Mouse (Mus musculus): ENCODE results near the gene 1700015G11Rik. TPM values are rescaled to one million over a fixed set of nuclear protein-coding genes. Genes with fewer than 3 reads are reported as not detected.

The 1700015G11Rik gene
- polyA plus RNA-seq, 1 experiment from 2014 or later, result not detected

GRCm38 (mm10) chr7:51985763-51986162, 29.8 kb downstream of the 1700015G11Rik start:
- Histone ChIP-seq H3K4me3 (ENCODE audit: inconsistent target) (no peak overlapping the region), H3K27ac (no peak overlapping the region), H3K36me3 (ENCODE audit: inconsistent target) (no peaks in the 10 kb centered on the region), H3K79me2 (ENCODE audit: inconsistent target) (no peaks in the 10 kb centered on the region)
- WGBS (ENCODE audit: missing documents), result 86% methylated on average over 6 of the region's 6 CpGs

- Histone ChIP-seq H3K27ac (no peak overlapping the region), H3K36me3 (ENCODE audit: inconsistent target) (no peaks in the 10 kb centered on the region), H3K79me2 (ENCODE audit: inconsistent target) (no peaks in the 10 kb centered on the region), H3K4me3 (ENCODE audit: inconsistent target) (no peak overlapping the region)
- WGBS (ENCODE audit: missing documents), result 13% methylated on average over 1 of the region's 1 CpGs
These were observed 33.2 kb downstream of the 1700015G11Rik start for GRCm38 (mm10) chr7:51982303-51982702.

DNA sequence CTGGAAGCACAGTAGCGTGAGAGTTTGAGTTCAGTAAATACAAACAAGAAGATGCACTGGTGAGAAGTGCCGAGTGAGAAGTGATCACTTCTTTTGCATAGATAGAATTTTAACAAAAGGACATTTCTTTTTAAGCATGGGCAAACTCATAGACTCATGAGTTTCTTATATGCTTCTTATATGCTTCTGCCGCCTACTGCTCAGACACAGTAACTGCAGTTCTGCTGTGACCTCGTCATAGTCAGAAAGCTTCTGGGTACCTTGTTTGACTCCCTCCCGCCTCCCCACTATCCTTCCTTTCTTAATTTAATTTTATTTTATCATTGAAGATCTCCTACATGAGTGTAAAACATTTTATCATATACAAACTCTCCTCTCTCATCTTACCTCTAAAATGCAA, 36.3 kb downstream of the 1700015G11Rik start:
- H3K4me3 ChIP-seq (ENCODE audit: inconsistent target), result no peak overlapping the region
- no peaks in the 10 kb centered on the region for H3K36me3 ChIP-seq (ENCODE audit: inconsistent target)
- H3K79me2 ChIP-seq (ENCODE audit: inconsistent target), result no peaks in the 10 kb centered on the region
- 49% methylated on average over 5 of the region's 5 CpGs for WGBS (ENCODE audit: missing documents)
- no peak overlapping the region for H3K27ac ChIP-seq

DNA sequence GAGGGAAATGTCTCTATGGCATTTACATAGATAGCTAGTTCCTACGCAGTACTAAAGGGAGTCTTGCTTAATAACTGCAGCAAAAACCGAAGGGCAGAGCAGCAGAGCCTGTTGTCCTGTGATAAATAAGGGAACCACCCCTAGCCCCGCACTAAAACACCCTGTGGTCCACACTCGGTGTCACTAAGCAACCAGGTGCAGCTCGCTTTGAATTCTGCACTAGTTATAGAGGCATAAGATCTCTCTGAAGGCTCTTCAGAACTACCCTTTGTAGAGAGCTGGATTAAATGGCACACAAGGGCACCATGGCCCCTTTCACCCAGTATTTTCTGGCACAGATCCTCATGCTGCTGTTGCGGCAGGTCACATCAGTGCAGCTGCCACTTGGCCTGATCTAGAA, 40.3 kb downstream of the 1700015G11Rik start:
- Histone ChIP-seq H3K79me2 (ENCODE audit: inconsistent target) (no peaks in the 10 kb centered on the region), H3K4me3 (ENCODE audit: inconsistent target) (no peak overlapping the region), H3K27ac (no peak overlapping the region), H3K36me3 (ENCODE audit: inconsistent target) (no peaks in the 10 kb centered on the region)
- WGBS (ENCODE audit: missing documents), result 55% methylated on average over 6 of the region's 6 CpGs

DNA sequence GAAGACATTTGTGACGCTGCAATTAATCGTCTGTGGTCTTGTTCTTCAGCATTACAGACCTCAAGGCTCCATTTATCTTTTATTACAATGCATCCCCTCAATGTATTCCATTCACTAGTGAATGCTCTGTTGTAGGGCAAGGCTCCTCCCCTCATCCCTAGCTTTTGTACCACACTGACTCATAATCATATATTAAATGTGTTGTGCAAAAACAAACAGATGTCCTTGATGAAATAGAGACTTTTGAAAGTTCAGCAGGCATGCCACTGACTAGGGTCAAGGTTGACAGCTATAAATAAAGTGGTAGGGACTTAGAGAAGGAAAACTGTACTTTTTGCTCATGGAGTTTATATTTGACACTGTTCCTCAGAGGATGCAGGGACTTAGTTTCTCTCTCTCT, 42.0 kb downstream of the 1700015G11Rik start:
- no peaks in the 10 kb centered on the region for H3K79me2 ChIP-seq (ENCODE audit: inconsistent target)
- 89% methylated on average over 2 of the region's 2 CpGs for WGBS (ENCODE audit: missing documents)
- H3K4me3 ChIP-seq (ENCODE audit: inconsistent target), result no peak overlapping the region
- H3K36me3 ChIP-seq (ENCODE audit: inconsistent target), result no peaks in the 10 kb centered on the region
- no peak overlapping the region for H3K27ac ChIP-seq

DNA sequence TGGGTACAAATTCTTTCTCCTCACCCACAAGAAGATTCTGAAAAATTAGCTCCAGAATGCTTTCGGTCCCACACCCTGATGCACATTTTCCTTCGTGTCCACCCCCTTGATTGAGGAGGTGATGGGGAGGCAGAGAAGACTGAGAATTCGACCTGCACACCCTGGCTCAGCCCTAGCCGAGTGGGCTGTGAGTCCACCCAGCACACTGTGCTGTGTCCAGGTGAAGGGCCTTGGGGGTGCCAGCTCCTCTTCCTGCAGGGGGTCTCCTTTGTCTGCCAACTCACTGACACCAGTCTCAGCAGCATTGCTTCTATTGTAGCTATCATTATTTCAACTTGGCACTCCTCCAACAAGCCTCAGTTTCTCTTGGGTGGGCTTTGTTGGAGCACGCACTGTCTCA, 42.4 kb downstream of the 1700015G11Rik start:
- WGBS (ENCODE audit: missing documents), result 83% methylated on average over 5 of the region's 5 CpGs
- Histone ChIP-seq H3K27ac (no peak overlapping the region), H3K36me3 (ENCODE audit: inconsistent target) (no peaks in the 10 kb centered on the region), H3K79me2 (ENCODE audit: inconsistent target) (no peaks in the 10 kb centered on the region), H3K4me3 (ENCODE audit: inconsistent target) (no peak overlapping the region)

GRCm38 (mm10) chr7:51972252-51972855, 43.2 kb downstream of the 1700015G11Rik start:
- Histone ChIP-seq H3K4me3 (ENCODE audit: inconsistent target) (no peak overlapping the region), H3K79me2 (ENCODE audit: inconsistent target) (no peaks in the 10 kb centered on the region), H3K36me3 (ENCODE audit: inconsistent target) (no peaks in the 10 kb centered on the region), H3K27ac (no peak overlapping the region)
- 43% methylated on average over 6 of the region's 6 CpGs for WGBS (ENCODE audit: missing documents)

DNA sequence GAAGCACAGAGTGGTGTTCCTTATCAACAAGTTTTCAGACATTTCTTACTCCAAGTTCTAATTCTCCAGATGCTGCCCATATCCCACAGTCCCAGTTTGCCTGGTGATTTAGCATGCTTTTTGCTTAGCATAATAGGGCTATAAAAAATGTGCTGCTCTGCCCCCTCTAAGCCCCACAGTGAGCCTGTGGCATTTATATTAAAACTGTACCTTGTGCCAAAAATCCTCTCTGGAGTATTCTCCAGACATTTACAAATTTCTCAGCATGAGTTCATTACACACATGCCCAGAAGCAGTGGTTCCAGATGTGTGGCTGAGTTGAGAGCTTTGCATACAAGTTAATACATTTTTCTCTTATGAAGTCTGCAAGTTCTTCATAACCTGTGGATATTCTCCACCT, 46.1 kb downstream of the 1700015G11Rik start:
- H3K27ac ChIP-seq, result no peak overlapping the region
- H3K79me2 ChIP-seq (ENCODE audit: inconsistent target), result no peaks in the 10 kb centered on the region
- no peaks in the 10 kb centered on the region for H3K36me3 ChIP-seq (ENCODE audit: inconsistent target)
- H3K4me3 ChIP-seq (ENCODE audit: inconsistent target), result no peak overlapping the region

DNA sequence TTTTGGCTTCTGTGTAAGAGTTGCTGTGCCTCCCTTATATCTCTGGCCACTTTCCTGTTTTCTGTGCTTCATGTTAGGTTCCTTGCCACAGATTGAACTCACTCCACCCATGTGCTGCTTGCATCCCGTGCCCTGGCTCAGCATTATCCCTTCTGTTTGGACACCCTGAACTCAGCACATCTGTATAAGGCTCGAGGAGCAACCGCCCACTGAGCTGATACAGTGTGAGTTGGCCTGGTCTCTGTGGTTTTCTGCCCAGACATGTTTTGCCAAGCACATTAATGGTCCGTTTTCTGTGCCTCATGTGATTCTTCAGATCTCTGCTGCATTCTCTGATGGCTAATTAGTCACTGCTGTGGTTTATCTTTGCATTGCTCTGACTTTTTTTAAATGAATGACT, 47.9 kb downstream of the 1700015G11Rik start:
- WGBS (ENCODE audit: missing documents), result 78% methylated on average over 4 of the region's 4 CpGs
- H3K27ac ChIP-seq, result no peak overlapping the region
- no peak overlapping the region for H3K4me3 ChIP-seq (ENCODE audit: inconsistent target)
- H3K36me3 ChIP-seq (ENCODE audit: inconsistent target), result no peaks in the 10 kb centered on the region
- H3K79me2 ChIP-seq (ENCODE audit: inconsistent target), result no peaks in the 10 kb centered on the region

DNA sequence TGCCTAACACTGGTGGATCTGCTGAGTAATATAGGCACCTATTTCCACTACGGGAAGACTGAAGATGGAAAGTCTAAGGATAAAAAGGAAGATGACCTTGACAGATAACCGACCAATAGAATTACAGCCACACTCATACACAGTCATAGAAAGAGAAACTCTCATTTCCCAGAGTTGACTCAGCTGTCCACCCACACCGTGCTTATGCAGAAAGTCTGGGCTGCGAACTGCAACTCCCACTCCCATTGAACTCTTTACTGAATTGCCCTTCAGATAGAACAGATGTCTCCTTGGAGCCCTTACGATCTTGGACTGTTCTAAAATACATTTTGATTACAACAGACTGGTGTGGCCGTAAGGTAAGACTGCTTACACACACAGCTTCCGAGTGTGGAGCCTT, 50.8 kb downstream of the 1700015G11Rik start:
- 96% methylated on average over 7 of the region's 7 CpGs for WGBS (ENCODE audit: missing documents)
- Histone ChIP-seq H3K79me2 (ENCODE audit: inconsistent target) (no peaks in the 10 kb centered on the region), H3K4me3 (ENCODE audit: inconsistent target) (no peak overlapping the region), H3K27ac (no peak overlapping the region), H3K36me3 (ENCODE audit: inconsistent target) (no peaks in the 10 kb centered on the region)

- Histone ChIP-seq H3K4me3 (ENCODE audit: inconsistent target) (no peak overlapping the region), H3K36me3 (ENCODE audit: inconsistent target) (no peaks in the 10 kb centered on the region), H3K27ac (no peak overlapping the region), H3K79me2 (ENCODE audit: inconsistent target) (no peaks in the 10 kb centered on the region)
- 80% methylated on average over 9 of the region's 10 CpGs for WGBS (ENCODE audit: missing documents)
These were observed 53.1 kb downstream of the 1700015G11Rik start for GRCm38 (mm10) chr7:51962219-51962952.

Other genes starting within 250 kb of the 1700015G11Rik start
- gene Gas2, start 153.7 kb downstream of the 1700015G11Rik start, polyA plus RNA-seq (2018), result 0.86 to 1.8 TPM (median 1.4 TPM) in 3 replicates
- 1.4 to 4.0 TPM (median 2.2 TPM) in 3 replicates for gene Fancf, start 153.5 kb downstream of the 1700015G11Rik start, polyA plus RNA-seq (2018)
- 1.7 to 1.9 TPM (median 1.8 TPM) in 3 replicates for gene Svip, start 9.7 kb downstream of the 1700015G11Rik start, polyA plus RNA-seq (2018)